Mouse (Mus musculus): ENCODE measurements at regions not wholly inside any gene's neighbourhood (a gene's known extent, or its start where the extent isn't known, plus 50 kb on each side); places are given as distances from the start of the nearest gene placed in this dataset.

DNA sequence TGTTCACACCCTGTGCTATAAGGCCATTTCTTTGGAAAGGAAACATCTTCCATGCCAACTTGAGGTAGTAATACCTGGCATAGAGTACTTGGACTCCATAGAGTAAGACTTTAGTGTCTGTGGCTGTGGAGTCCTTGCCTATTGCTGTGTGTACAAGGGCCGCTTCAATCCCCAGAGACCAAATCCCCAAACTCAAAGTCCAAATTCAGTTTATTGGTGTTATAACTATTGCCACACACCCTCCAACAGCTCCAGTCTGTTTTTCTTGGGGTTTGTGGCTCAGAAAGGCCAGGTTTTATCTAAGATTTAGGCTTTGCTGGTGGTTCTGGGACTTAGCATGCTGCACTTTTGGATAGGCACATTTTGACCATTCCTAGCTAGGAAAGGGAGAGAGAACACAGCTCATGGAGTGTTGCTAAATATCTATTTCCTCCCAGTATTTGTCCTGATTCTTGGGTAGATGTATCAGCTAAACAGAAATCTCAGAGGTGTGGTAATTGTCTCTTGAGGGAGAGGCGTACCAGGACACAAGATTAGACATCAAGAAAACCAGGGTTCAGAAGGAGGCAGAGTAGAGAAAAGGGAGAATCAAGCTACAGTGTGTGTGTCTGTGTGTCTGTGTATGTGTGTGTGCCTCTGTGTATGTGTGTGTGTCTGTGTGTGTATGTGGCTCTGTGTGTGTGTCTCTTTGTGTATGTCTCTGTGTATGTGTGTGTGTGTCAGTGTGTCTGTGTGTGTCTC lies 65.3 kb upstream of the Parp11 start:
- DNase-seq (ENCODE audit: low spot score): no peak

DNA sequence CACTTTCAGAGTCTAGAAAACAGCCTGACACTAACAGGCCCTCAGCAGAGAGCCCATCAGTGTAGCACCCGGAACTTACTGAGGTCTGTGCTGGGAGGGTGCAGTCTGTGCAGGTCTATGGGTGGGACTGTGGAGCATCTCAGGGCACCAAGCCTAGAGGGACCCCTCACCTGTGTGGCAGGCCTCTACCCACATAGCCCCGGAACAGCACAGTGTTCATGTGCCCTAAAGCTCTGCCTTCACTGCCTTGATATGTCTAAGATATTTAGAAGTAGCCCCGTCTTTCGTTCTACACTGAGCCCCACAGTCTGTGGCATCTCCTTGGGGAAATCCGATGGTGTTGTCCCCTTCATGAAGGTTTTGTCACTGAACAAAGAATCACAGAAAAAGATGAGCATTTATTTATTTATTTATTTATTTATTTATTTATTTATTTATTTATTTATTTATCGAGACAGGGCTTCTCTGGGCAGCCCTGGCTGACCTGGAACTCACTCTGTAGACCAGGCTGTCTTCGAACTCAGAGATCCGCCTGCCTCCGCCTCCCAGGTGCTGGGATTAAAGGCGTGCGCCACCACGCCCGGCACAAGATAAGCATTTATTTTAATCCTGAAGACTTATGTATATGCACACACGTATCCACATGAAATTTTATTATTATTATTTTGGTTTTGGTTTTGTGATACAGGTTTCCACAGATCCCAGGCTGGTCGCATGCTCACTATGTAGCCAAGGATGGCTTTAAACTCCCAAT lies 55.2 kb upstream of the Parp11 start:
- no peak for DNase-seq (ENCODE audit: low spot score)

DNA sequence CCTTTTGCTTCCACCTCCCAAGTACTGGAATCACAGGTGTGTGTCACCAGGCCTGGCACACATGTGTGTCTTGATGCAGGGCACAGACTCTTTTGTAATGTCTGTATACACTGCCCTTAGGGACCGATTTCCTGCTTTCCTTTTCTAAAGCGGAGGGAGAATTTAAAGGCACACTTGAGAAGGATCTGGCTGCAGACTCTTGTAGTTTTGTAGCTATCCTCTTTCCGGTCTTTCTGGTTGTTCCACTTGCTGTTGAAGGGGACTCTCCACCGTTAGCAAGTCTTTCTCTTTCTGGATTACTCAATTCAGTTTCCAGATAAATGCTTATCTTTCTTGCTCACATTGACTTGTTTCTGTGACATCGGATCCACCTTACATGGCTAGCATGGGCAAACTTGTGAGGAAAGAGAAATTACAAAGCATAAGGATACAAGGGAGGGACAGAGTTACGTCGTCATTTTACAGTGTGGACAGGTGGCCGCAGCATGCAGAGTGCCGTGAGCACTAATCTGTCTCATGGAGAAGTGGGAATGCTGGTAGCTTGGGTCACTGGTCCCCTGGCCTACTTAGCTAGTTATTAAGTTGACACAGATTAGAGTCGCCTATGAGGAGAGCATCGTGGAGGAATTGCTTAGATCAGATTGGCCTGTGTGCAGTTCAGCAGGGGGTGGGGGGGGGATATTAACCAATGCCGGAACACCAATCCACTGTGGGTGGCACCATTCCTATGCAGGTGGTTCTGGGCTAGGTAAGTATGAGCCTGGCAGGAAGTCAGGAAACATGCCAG lies 54.4 kb upstream of the Parp11 start:
- DNase-seq (ENCODE audit: low spot score): no peak

DNA sequence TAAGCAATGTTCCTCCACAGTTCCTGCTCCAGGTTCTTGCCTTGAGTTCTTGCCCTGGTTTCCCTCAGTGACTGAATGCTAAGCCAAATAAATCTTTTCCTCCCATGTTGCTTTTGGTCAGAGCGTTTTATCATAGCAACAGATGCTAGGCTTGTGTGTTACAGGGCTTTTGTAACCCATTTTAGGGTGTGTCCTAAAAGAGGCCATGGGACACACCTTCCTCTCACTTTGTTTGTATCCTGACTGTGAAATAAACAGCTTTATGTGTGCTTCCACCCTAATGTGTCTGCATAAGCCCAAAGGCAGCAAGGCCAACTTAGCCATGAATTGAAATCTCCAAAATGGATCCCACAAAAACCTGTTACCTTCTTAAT lies 53.9 kb upstream of the Parp11 start:
- DNase-seq (ENCODE audit: low spot score): no peak

DNA sequence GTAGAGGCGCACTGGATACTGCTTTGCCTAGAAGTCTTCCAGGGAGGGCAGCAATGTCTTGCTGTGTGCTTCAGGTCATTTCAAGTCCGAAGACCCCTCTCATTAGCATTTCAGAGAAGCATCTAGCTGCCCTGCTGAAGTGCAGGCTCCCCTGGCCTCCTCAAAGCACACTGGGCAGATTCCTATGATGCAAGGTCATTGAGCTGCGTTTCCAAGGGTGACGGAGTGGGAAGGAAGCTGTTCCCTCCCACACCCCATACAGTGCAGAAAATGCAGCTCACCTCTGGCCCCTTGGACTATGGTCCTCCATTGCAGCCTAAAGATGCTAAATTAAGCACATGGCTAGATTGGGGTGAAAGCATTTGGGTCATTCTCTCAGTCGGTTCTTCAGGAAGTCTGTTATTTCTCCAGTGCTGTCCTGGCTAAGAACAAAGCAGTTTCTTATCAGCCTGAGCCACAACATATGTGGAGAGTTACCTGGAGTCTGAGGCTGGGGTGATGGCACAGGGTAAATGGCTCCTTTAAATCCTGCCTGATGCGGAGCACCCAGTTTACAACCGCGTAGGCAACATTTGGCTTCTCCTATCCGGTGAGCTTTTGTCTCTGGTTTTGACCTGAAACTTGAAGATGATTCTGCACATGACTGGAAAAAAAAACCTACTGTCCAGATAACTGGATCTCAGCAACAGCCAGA lies 52.6 kb upstream of the Parp11 start:
- no peak for DNase-seq (ENCODE audit: low spot score)

Measured in adipocyte (in vitro differentiated cells).